Mouse (Mus musculus): ENCODE measurements around the gene Nprl2.
A peak's percentile ranks its signal among the peaks of the same experiment; 100 is the strongest.
"Not testable (repeated sequence)": the region's sequence is repeated elsewhere in the genome, so short reads cannot be mapped to it uniquely, and the experiment has no call there.

Gene Nprl2

DNA sequence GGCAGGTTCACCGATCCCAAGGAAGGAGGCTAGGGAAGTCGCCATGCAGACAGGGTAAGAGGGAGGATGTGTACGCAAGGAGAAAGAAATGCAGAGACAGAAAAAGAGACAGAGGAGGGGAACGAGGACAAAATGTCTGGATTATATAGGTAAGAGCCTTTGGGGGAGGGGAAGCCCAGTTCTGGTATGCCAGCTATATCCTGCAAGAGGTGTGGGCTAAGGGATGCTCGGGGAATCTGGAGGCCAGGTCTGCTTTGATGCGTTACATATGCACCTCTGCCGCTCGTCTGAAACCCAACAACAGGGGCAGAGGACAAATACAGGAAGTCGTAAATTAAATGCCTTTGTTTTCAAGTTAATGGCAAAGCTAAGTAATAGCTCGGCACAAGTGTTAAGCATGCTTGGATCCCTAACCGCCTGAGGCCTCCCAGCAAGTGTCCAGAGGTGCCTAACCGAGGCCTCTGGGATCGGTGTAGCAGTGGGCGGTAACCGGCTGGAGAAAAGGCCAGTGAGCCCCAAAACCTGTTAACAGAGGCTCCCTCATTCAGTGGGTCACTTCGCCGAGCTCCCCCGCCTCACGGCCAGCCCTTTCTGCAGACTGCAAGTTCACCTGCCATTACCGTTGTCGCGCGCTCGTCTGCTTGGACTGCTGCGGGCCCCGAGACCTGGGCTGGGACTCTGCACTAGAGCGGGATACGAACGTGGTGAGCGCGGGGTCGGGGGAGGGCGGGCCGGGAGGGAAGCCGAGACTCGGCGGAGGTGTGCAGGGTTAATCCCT is 11.7 kb downstream of the Nprl2 start:
- DNase-seq (ENCODE audit: low read depth, low spot score): no peak

DNA sequence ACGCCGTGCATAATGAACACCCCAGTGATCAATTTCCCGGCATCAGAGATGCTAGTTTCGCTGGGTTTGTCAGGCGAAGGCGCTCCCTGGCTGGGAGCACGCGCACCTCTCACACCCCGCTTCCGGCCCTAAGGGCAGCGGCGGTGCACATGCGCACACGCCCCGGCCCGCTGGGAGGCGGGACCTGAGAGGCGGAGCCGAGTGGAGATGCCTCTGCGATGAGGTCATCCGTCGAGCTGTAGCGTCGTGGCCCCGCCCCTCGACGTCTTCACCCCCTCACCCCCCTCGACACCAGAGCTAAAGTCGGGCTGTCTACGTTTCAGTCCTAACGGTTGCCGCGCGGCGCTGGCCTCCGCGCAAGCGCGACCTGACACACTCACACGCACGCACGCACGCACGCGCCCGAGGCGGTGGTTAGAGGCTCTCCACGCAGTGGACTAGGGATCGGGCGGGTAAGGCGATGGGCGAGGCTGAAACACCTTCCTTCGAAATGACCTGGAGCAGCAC is 12.3 kb downstream of the Nprl2 start:
- peak; percentile 98 for DNase-seq (ENCODE audit: low read depth, low spot score)

DNA sequence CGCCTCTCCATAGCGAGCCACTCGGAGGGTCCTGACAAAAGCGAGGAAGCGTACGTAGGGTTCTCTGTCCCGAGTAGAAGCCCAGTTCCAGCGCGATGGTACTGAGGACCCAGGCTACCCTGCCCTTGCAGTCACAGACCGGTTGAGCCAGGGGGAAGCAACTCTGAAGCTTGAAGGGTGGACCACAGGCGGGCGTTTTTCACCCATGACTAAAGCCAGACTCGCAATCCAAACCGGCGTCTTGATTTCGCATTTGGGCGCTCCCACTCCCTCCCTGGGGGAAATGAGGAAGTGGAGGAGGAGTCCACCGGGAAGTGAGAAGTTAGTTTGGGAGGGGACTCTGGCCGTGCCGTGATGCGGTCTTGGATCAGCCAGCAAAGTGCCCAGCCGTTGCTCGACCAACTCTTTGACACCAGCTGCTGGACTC is 13.0 kb downstream of the Nprl2 start:
- DNase-seq (ENCODE audit: low read depth, low spot score): no peak

DNA sequence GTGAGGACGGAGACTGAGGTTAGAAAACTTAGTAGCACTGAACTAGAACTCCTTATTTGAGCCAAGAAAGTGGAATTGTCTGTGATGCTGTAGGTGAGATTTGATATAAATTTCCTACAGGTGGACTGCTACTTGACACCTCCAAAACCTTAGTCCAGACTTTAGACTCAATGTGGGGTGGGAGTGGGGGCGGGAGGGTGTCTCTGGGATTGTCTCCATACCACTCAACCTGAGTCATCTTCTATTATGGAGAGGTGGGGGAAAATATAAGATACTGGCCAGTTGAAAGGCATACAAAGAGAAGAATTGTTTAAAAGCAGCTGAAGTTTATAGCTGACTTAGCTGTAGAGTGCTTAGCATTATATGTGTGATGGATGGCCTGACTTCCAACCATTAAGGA is 13.7 kb downstream of the Nprl2 start:
- DNase-seq (ENCODE audit: low read depth, low spot score): no peak

DNA sequence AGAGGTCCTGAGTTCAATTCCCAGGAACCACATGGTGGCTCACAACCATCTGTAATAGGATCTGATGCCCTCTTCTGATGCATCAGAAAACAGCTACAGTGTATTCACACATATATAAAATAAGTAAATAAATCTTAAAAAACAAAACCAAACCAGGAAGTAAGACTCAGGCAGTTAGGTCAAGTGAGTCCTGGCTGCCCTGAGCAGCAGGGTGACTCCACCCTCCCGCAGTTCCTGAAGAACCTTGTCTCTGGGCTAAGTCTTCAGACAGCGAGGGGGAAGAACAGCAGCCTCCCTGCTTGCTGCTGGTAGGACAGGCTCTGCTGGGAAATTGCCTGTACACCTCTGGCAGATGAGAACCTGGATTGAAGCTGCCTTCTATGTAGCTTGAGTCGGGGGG is 14.3 kb downstream of the Nprl2 start:
- DNase-seq (ENCODE audit: low read depth, low spot score): no peak

DNA sequence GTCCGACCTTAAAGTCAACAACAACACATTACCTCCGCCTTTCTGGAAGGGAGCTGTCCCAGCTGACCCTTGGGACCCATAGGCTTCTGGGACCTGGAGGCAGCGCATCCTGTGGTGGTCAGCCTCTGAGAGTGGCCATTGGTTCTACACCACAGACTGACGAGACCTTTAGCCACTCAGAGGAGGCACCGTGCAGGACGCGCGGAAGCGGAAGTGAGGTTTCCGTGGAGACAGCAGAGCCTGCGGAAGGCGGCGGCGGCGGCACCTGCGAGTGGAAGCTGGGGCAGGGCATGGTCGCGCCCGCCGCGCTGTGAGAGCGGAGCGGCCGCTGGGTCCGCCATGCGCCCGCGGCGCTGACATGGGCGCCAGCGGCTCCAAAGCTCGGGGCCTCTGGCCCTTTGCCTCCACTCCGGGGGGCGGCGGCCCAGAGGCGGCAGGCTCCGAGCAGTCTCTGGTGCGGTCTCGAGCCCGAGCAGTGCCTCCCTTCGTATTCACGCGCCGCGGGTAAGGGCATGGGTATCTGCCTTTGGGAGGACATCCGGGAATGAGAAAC is 21.1 kb downstream of the Nprl2 start, which contains the start of gene Tusc2:
Gene Tusc2, plus strand, starts transcription at position 227 of the 553 bp plus-strand sequence.
- DNase-seq (ENCODE audit: low read depth, low spot score): peak; percentile 97

DNA sequence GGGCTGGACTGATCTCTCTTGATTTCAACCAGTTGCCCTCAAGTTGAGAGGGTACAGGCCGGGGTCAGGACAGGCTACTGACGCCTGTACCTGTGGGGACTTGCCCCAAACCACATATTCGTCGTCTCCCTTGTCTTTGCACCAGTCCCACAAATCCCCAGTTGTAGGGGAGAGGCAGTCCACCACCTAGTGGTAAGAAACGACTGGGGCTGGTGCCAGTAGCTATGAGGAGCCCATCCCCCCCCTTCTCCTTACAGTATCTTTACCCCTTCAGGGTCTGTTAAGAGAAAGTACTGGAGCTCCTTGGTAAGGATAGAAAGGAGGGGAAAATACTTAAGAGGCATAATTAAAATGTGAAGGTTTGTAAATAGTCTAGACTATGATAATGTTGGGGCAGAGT is 23.5 kb downstream of the Nprl2 start:
- not testable (repeated sequence) for DNase-seq (ENCODE audit: low read depth, low spot score)

DNA sequence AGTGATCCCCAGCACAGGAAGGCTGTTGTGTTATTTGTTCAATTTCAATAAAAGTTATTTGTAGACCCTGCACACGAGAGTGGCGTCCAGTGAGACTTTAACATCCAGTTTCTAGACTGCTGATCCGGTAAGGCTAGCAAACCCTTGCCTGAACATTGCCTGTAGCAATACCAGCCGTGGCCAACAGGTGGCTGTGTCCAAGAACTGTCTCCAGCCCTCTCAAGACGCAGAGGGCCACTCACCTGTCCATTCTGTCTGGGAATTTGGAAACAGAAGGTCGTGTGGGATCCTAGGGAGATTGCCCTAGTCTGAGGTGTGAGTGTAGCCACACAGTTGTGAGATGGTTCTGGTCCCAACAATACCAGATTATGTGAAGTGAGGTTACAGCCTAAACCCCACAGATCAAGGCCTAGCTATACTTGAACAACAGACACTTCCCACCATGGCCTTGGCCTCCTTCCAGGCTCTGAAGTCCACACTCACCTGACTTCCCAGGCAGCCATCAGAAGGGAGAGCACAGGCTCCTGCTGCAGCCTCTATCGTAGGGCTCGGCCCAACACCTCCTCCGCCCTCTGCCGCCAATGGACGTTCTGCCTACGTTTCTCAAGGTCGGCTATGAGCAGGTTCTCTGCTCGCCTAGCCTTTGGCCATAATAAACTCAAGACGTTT is 24.1 kb downstream of the Nprl2 start:
- DNase-seq (ENCODE audit: low read depth, low spot score): no peak

DNA sequence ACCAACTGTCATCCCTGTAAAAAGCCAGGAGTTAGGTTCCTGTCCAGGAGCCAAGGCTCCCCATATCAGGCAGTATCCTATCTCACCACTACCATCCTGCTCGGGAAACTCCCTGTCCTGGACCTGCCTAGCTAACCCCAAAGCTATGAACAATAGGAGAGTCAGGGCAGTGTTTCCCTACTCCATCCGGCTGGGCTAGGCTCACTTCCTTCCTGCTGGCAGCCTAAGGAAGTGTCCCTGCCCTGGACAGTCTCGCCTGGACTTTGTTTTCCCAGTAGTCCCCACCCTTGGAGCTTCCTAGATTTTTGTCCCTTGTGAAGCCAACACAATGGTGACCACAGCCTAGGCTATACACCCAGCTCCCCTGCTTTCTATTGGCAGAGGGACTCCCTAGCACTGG is 24.8 kb downstream of the Nprl2 start:
- no peak for DNase-seq (ENCODE audit: low read depth, low spot score)

DNA sequence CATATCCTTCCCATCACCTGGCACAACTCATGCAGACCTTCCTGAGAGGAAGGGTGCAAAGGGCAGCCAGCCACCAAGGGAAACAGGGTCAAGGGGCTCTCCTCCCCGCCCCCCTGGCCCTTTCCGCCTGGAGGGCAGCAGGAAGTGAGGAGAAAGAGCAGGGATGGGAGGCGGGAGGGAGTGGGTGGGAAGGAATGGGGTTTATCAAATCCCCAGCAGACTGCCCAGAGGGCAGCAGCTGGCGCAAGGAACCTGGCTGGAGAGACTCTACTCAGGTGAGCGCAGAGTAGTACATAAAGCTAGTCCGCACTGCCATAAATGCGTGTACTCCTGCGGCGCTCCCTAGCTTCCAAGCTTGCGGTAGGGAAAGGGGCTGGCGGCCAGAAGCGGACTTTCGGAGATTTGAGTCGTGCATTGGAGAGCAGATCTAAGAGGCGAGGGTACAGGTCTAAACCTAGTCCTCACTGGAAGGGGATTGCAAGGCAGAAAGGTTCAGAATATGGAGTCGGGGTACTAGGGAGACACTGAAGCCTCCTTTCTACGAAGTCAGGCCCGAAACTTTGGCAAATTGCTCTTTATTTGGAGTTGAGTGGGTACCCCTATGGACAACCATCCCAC is 25.8 kb downstream of the Nprl2 start, which contains the start of gene Hyal2:
Gene Hyal2, plus strand, starts transcription at position 244 of the 618 bp plus-strand sequence.
- no peak for DNase-seq (ENCODE audit: low read depth, low spot score)

DNA sequence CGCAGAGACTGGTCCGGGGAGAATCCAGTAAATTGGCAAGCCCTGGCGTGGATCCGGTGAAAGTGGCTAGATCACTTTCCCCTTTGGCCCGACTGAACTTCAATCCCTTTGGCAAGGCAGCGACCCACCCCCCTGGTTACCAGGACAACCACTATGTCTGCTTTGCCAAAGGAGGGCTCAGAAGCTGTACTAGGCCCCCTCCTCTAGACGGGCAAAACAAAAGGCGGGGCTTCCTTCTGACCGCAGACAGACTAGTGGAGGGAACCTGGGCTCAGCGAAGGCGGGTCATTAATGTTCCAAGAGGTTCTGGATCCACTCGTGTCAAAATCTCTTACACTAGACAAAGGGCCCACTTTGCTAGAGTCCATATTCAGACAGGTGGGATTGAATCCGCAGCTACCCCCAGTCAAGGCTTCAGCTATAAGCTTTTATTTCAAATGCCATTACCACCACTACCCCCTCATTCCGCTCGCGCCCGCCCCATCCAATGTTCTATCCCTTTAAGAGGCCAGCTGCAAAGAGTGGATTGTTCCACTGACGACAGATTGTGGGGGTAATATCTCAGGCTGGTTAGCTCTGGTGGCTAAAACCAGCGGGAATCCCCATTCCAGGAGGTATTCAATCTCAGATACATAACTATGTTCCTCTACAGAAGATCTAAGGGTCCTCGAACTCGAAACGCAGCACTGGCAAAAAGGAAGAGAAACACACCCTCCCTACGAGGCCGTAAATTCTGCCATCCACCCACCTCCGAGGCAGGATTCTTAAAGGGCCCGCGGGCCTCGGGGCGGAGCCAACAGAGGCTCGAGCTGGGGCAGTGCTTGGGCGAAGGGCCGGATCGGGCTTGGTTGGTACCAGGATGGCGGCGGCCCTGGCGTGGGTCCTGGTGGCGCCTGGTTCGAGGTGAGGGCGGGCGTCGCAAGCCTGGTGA is 26.6 kb downstream of the Nprl2 start:
- peak; percentile 76 for DNase-seq (ENCODE audit: low read depth, low spot score)

DNA sequence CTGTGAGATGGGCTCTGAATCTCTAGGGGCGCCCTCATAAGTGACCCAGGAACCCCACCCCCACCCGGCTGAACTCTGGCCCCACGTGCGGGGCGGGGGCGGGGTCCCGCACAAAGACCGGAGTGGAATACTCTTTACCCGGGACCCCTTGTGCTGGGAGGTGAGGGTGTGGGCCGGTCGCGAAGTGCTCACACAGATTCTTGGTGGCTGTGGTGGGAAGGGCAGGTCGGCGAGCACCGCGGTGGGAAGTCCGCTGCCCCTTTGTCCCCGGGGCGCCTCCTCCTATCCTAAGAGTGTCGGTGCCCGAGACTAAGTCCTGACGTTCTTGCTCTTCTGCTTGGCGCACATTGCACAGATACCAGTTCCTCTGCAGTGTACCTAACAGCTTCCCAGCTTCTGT is 27.2 kb downstream of the Nprl2 start:
- DNase-seq (ENCODE audit: low read depth, low spot score): no peak

DNA sequence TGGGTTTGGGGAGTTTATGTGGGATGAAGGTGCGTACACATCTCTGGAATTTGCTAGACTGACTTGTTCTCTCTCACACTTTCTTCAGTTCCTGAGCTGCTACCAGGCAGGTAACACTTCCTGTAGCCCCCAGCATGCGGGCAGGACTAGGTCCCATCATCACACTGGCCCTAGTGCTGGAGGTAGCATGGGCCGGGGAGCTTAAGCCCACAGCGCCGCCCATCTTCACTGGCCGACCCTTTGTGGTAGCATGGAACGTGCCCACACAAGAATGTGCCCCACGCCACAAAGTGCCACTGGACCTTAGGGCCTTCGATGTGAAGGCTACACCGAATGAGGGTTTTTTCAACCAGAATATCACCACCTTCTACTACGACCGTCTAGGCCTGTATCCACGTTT is 28.0 kb downstream of the Nprl2 start:
- DNase-seq (ENCODE audit: low read depth, low spot score): no peak

DNA sequence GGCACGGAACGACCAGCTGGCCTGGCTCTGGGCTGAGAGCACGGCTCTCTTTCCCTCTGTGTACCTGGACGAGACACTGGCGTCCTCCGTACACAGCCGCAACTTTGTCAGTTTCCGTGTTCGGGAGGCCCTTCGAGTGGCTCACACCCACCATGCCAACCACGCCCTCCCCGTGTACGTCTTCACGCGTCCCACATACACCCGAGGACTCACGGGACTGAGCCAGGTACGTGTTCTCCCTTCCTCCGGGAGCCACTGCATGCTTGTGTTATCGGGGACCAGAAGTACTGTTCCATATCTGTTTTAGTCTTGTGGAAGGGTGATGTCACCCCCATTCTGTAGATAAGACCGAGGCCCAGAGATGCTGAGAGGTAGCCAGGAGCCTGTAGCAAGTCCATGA is 28.8 kb downstream of the Nprl2 start:
- no peak for DNase-seq (ENCODE audit: low read depth, low spot score)

DNA sequence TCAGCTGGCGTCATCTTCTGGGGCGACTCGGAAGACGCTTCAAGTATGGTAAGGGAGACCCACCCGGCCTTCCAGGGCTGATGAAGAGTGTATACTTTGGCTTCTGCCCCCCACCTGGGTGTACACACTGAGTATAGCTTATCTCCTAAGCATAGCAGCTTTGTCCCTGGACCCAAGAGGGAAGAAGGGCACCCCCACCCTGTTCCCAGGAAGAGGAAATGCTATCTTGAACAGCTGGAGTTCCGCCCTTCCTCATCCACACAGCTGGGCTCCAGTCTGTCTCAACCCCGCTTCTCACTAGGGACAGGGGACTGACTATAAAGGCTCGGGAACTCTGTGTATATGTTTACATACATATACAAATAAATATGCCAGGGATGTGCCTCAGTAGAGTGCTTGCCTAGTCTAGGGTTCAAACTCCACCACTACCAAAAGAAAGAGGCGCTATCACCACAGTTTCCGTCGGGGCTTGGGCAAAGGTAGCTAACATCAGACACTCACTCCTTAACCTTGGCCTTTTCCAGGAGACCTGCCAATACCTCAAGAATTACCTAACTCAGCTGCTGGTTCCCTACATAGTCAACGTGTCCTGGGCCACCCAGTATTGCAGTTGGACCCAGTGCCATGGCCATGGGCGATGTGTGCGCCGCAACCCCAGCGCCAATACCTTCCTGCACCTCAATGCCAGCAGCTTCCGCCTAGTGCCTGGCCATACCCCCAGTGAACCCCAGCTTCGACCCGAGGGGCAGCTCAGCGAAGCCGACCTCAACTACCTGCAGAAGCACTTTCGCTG is 29.7 kb downstream of the Nprl2 start:
- no peak for DNase-seq (ENCODE audit: low read depth, low spot score)

DNA sequence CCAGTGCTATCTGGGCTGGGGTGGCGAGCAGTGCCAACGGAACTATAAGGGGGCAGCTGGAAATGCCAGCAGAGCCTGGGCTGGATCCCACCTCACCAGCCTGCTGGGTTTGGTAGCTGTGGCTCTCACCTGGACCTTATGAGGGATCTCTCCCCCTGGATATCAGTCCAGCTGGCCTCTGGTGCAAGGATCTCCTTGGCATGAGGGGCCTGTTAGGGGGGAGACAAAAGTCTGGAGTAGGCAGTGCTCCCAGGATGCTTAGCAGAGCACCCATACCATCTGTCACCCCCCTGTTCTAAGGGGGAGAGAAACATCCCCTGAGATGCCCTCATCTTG is 30.3 kb downstream of the Nprl2 start:
- no peak for DNase-seq (ENCODE audit: low read depth, low spot score)

DNA sequence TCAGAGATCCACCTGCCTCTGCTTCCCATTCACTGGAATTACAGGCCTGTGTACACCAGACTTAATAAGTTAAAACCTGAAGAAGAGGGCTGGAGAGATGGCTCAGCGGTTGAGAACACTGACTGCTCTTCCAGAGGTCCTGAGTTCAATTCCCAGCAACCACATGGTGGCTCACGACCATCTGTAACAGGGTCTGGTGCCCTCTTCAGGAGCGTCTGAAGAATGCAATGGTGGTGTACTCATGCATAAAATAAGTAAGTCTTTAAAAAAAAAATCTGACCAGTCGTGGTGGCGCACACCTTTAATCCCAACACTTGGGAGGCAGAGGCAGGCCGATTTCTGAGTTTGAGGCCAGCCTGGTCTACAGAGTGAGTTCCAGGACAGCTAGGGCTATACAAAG is 31.7 kb downstream of the Nprl2 start:
- not testable (repeated sequence) for DNase-seq (ENCODE audit: low read depth, low spot score)

DNA sequence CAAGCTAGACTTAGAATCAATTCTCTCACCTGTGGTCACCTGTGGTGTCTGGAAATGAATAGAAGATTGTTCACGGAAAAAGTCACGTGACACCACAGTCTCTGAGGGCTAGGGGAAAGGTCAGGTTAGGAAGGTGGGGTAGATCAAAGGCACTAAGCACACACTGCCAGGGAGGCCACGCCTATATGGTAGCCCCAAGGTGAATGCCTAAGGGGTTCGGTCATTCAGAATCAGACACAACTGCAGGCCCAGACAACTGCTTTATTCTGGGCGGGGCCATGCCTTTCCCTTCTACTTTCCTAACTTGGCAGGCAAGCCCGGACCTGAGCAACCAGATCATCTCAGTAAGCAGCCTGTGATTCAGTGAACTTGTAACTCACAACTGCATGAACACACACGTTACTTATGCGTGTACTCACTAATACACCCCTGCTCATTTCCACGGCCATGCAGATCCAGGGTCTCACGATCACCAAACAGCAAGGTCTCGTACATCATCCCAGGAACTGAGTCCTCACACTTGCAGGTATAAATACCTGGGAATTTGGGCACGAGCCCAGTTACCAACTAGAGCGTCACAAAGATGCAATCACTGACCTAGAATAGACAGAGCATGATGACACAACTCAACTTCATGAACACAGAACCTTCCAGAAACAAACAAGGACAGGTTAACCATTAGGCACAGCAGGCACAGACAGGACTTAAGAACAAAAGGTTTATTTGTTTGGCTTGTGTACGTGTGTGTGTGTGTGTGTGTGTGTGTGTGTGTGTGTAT is 33.7 kb downstream of the Nprl2 start:
- no peak for DNase-seq (ENCODE audit: low read depth, low spot score)

DNA sequence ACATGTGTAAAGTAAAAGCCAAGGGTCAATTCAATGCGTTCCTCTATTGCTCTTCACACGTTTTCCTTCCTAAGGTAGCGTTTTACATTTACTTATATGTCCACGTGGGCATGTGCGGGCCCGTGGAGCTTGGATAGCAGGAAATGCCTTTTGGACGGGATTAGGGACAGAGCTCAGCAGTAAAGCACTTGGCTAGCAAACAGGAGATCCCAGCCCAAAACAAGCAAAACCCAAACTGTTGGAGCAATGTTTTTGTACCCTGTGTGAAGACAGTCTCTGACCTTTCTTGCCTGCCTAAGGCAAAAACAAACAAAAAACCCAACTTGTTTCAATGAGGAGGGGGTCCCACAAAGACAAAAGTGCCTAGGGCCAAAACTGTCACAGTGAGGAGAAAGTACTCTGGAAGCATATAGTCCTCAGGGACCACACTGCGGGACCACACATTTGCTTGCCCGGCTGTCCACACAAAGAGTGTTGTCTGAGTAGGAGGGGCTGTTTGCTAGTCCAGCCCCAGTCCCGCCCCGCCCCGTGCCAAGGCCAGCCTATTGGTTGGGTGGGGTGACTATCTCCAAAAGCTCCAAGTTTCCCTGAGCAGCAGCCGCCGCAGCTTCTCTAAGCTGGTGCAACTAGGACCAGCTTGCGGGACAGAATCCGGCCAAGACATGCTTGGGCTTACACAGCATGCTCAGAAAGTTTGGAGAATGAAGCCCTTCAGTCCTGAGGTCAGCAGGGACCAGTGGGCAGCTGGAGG is 34.5 kb downstream of the Nprl2 start, which contains the start of gene Hyal1:
Gene Hyal1, plus strand, starts transcription at position 571 of the 751 bp plus-strand sequence.
- DNase-seq (ENCODE audit: low read depth, low spot score): no peak
